Mouse (Mus musculus) R1 (cell line): Measurements from ENCODE around the gene Psmb2.
A peak's percentile ranks its signal among the peaks of the same experiment; 100 is the strongest.

Experiments used
- DNase-seq: peaks from one replicate; pipeline ENCODE4 v3.0.0-alpha.2; 2018; ENCODE audit warnings: low read depth, low spot score

The Psmb2 gene

GRCm38 (mm10) chr4:126677054-126678003, at the start of gene Psmb2:
TSS of gene Psmb2 (plus strand) at chr4:126677630.
- DNase-seq = peak; percentile 98

GRCm38 (mm10) chr4:126631922-126632321, 45.5 kb upstream of the Psmb2 start:
- DNase-seq = no peak

DNA sequence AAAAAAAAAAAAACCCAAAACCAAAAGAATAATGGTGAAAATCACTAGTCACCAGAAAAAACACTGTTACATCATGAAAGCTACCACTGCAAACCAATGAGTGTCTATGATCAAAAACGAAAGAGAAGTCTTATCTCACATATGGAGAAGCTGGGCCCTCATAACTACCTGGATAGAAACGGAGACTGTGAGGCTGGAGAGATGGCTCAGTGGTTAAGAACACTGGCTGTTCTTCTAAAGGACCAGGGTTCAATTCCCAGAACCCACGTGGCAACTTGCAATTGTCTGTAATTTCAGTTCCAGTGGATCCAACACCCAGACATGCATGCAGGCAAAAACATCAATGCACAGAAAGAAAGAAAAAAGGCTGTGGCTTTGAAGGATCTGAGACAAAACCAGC, 44.8 kb upstream of the Psmb2 start:
- DNase-seq = no peak

DNA sequence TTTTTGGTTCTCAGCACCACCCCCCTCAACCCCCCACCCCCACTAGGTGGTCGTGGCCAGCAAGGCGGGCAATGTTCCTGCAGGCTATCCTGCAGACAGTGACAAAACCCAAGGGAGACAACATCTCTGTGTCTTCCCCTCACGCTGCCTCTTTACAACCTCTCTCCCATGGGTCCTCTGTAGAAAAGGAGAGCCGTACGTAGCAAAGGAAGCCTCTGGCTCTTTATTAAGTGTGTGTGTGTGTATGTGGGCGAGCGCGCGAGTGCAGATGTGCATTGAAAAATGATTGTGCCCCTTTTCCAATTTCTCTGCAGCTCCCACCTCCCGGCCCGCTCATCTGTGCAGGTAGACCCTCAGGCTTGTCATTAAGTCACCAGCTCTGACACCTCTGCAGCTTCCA, 41.1 kb upstream of the Psmb2 start:
- no peak for DNase-seq

GRCm38 (mm10) chr4:126637446-126637845, 40.0 kb upstream of the Psmb2 start:
- DNase-seq = no peak

GRCm38 (mm10) chr4:126639339-126639738, 38.1 kb upstream of the Psmb2 start:
- no peak for DNase-seq

DNA sequence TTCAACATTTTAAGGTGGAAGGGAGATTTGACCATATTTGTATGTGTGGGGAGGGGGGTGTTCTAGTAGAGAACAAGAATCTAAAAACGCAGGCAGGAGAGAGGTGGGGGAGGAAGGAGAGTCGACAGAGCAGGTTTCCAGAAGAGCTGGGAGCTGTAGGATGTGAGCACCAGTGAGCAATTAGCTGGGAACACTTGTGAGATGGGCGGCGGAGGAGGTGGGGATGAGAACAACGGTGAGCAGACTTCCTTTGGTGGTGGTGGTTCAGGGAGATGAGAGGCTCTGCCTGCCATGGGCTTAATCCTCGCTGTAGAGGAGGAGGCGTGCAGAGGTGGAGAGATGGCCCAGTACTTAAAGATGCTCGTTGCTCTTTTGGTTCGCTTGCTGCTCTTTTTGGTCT, 35.5 kb upstream of the Psmb2 start:
- DNase-seq = no peak

DNA sequence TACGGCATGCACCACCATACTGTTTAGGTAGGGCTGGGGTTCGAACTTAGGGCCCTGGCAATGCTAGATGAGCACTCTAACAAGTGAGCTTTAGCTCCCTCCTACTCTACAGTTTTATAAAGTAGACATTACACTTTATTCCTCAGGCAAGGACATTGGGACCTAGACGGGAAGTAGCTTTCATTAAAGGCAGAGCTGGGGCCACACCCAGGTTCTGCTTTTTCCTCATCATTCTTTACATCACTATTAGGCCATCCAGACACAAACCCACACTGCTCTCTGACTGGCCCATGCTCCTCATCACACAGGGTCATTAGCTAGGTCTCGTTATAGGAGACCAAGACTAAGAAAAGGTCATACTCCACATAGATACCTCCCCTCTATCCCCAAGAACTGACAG, 33.6 kb upstream of the Psmb2 start:
- no peak for DNase-seq

- DNase-seq = no peak
Measured at GRCm38 (mm10) chr4:126644333-126644963, 33.0 kb upstream of the Psmb2 start.

GRCm38 (mm10) chr4:126647996-126648910, 29.2 kb upstream of the Psmb2 start:
- no peak for DNase-seq

DNA sequence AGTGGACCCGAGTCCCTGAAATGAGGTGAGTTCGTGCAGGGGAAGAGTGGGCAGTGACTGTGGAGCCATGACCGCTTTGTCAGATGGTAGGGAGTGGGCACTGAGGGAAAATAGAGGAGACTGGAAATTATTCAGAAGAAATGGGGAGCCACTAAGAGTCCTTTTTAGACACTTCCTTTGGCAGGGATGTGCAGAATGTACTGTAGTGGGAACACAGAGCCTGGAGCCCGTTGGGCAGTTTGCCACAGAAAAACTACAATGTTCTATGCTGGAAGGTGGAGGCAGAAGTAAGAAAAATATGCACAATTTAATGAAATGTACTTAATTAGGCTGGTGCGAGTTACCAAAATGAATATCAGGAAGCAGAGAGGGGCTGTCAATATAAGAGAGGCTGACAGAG, 24.3 kb upstream of the Psmb2 start:
- DNase-seq = no peak

DNA sequence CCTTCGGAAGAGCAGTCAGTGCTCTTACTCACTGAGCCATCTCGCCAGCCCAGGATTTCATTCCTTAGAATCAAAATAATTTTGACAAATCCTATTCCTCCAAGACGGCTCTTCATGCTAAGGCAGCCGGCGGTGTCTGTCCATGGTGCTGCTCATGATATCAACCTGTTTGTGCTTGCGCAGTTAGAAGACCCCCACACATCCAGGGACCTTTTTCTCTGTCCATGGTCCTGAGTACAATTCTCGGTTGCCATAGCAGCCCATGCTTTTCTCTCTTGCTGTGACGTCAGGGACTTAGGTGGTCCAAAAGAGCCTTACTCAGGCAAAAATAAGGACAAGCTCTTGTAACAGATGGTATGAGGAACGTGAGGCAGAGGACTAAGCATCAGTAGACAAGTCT, 22.1 kb upstream of the Psmb2 start:
- peak; percentile 89 for DNase-seq

DNA sequence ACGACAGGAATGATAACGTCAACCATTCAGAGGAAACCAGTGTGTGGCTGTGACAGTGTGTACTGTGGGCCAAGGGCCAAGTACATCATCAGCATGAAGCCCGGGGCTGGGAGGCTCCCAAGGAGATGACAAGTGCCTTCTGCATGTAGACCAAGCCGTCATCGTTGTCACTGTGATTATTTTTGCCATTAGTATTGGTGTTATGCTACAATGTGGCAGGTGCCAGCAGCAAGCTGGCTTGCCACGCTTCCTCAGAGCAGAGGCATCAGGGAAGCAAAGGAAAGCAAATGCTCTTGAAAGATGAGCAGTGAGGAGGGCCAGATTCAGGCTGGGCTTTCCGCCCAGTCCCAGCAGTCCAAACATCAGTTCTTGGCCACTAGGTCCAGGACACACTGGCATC, 16.2 kb upstream of the Psmb2 start:
- DNase-seq = no peak

DNA sequence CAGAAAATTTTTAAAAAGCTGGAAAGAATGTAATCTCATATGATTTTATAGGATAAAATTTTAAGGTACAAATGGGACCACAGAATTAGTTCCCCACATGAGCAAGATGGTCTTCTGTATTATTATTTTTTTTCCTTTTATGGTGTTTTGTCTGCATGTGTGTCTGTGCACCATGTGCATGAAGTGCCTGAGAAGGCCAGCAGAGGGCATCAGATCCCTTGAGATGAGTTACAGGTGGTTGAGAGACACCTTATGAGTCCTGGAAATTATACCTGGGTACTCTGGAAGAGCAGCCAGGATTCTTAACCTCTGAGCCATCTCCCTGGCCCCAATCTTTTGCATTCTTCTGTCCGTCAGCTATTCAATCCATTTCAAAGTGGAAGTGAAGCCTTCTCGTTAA, 10.4 kb upstream of the Psmb2 start:
- peak; percentile 69 for DNase-seq

DNA sequence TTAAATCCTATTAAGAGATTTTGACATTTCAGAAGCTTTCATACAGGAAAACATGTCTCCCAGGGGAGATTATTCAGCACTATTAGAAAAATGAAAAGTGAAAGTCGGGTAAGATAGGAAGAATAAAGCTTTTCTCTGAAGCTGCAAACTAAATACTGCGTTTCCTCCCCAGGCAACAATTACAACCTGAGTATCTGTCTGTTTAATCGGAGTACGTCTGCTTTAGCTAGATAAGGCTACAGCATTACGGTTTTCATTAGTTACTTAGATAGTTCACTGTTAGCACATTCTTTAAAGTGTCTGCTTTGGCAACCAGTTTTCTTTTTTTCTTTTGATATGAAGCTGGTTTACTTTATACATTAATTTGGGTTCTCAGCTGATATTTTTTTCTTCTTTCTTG, 4.9 kb downstream of the Psmb2 start:
- no peak for DNase-seq

- no peak for DNase-seq
Measured at GRCm38 (mm10) chr4:126683084-126683483, 5.7 kb downstream of the Psmb2 start.

- no peak for DNase-seq
Measured at GRCm38 (mm10) chr4:126689457-126689856, 12.0 kb downstream of the Psmb2 start.

DNA sequence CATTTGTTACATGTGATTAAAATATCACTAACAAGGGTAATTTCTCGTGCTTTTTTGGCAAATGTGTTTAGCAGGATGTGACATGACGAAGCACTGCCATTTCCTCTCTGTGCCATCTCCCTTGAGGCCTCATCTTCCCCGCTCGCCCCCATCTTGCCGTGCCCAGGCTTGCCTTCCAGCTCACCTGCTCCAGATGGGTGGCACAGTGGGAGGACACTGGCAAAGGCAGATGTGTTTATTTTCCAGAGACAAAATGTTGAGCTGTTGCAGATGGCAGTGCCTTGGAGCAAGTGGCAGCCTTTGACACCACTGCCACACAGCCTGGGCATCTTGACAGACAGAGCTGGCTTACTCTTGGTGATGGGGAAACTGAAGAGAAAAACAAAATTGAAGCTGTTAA, 15.6 kb downstream of the Psmb2 start:
- DNase-seq = no peak

GRCm38 (mm10) chr4:126696908-126697307, 19.5 kb downstream of the Psmb2 start:
- no peak for DNase-seq

GRCm38 (mm10) chr4:126706630-126707438, 29.4 kb downstream of the Psmb2 start:
- no peak for DNase-seq

GRCm38 (mm10) chr4:126707439-126707826, 30.0 kb downstream of the Psmb2 start:
- no peak for DNase-seq
